Mouse (Mus musculus): ENCODE data around the gene Slc1a2.

Slc1a2 gene

DNA sequence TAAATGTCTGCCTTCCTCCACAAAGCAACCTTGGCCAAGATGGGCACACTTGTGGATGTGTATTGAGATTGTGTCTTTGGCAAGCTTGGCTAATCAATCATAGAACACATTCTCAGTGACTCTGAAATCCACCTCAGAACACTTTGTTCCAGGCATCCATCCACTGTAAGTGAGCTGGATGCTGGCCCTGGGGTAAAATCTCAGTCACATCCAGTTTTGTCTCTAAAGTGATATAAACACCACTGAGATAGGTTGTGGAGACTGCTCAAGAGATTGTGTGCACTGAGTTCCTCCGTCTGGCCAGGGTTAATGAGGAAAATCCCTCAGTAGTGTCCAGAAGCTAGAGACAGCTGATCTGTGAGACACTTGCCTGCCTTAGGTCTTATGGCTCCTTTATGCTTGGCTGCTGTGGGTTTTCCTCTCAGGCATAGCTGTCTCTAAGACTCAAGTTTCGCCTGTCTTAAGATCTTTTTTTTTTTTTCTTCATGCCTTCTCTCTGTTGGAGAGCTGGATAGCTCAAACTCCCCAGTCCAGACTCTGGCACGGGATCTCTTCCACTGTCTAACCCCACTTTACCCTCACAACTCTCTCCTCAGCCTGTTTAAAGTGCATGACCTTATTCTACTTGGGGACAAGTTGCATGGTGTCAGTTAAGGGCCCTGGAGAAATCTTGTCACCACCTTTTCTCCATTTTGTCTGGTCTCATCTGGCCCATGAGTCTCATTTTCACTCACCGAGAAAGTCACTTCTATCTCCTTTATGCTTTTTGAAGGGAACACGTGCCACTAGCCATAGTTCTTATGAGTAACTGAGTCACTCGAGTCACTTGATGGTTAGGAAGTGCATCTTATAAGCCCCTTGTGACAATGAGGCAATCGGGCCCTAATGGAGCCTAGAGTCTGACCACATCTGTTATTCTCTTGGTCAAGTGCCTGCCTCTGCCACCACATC is 54.5 kb downstream of the Slc1a2 start:
- DNase-seq (ENCODE audit: low read depth, low spot score): no peak

DNA sequence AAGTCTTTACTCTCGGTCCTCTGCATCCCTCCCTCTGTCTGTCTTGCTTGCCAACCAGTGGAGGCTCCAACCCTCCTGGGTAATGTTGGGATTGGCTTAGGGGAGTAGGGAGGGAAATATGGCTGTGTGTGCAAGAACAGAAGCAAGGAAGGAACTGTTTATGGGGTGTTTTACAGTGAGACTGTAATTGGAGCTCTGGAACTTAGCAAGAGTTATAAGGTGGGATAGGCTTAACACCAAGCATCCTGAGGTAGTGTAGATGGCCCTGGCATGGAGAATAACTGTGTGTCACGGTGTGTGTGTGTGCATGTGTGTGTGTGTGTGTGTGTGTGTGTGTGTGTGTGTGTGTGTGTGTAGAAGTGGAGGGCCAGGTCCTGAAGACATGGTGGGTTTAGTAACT is 55.9 kb downstream of the Slc1a2 start:
- no peak for DNase-seq (ENCODE audit: low read depth, low spot score)

DNA sequence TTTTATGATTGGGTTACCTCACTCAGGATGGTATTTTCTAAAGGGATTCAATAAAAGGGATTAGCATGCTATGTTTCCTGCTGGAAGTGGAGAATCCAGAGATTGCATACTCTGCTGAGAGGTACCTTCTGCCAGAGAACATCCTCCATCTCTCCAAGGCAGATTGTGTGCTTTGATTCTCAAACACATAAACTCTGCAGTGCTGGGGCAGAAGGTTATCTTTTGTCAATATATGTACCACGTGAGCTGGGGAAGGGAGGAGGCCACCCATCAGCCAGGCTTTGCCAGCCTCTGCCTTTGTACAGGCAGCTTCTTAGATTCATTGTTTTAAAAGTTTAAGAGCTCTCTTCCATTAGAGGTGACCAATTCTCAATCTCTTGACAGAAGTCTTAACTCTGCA is 57.3 kb downstream of the Slc1a2 start:
- no peak for DNase-seq (ENCODE audit: low read depth, low spot score)

DNA sequence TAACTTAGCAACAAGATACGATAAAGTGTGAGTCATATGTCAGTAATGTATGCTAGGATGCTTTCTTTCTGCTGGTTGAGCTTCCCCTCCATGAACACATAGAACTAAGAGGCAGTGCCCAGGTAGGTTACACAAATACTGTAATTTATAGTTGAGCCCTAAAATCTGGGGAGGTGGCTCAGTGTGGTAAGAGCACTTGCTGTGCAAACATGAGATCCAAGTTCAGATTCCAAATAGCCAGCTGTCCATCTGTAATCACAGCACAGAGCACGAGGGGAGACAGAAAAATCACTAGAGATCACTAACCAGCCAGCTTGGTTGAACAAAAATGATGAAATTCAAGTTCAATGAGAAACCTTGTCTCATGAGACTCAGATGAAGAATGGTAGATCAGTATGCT is 63.4 kb downstream of the Slc1a2 start:
- DNase-seq (ENCODE audit: low read depth, low spot score): no peak

DNA sequence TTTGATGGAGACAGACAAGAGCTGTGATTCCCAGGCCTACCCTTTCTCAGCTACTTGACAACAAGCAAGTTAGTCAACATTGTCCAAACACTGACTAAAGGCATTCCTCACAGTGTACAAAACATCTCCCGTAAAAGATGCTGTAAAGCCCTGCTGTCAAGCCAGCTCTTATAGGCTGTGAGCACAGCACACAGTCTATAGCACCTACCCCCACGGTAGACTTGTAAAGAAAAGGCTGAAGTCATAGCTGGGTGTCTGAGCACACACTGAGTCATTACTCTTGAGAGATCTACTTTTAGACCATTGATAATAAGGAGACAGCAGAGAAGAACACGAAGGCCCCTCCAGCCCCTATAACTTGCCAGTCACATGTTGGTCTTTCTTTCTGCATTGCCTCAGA is 66.6 kb downstream of the Slc1a2 start:
- no peak for DNase-seq (ENCODE audit: low read depth, low spot score)

DNA sequence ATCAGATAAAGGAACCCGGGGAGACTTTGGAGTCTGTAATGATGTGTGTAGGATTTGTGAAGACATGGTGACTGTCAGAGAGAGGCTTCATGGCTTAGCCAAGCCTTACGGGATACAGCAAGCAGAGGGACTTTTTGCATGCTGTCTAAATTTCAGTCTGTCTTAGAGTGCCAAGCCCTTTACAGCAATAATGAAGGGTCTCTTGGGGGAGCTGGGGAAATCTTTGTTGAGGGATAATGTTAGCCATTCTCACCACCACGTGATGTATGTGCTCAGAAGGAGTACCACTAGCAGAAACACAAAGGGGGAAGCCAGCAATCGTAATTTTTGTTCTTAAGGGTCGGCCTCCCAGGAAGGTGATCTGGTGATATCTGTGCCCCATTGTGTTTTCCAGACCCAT is 71.9 kb downstream of the Slc1a2 start:
- DNase-seq (ENCODE audit: low read depth, low spot score): no peak

DNA sequence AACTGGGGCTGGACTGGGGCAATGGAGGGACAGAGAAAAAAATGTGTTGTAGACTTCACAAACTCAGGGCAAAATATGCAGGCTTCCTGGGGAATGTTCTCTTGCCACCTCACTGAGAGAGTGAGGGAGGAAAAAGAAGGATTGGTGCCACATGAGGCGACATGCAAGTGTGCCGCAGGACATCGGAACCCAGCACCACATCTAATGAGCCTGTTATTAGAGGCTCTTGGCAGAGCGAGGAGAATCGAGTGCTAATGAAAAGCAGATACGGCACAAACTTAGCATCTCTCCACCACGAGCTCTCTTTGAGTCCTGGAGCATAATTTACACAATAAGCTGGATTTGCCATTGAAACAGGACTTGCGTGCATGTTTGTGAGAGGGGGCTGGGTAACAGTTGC is 72.3 kb downstream of the Slc1a2 start:
- DNase-seq (ENCODE audit: low read depth, low spot score): no peak

DNA sequence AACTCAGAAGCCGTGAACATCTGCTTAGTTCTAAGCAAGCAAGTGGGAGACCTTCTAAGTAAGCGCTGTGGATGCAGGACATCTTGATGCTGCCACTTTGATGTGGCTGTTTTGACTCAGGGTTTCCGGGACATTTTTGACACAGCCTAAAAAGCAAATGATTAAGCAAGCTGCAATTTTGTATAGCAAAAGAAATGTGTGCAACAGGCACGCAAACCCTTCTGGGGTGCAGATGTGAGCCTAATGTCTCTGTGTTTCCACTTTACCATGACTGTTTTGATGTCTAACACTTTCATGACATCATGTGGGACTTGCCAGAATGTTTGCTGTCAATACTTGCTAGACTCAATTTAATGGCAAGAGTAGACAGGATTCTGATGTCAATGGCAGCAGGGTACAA is 74.7 kb downstream of the Slc1a2 start:
- no peak for DNase-seq (ENCODE audit: low read depth, low spot score)

DNA sequence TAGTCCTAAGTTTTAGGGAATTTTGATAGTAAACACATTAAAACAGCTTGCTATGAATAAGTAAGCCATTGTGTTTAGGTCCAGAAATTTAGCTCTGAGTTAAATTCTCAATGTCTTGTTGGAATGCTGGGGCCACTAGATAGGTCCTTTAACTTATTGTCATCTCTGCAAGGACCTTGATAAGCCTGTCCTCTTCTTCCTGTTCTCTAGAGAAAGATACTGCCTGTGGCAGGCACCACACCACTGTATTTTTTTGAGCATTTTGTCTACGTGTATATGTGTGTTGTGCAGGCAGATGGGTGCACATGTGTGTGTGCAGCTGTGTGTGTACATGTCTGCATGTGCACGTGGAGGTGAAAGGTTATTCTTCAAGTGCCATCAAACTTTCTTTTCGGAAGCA is 75.6 kb downstream of the Slc1a2 start:
- no peak for DNase-seq (ENCODE audit: low read depth, low spot score)

DNA sequence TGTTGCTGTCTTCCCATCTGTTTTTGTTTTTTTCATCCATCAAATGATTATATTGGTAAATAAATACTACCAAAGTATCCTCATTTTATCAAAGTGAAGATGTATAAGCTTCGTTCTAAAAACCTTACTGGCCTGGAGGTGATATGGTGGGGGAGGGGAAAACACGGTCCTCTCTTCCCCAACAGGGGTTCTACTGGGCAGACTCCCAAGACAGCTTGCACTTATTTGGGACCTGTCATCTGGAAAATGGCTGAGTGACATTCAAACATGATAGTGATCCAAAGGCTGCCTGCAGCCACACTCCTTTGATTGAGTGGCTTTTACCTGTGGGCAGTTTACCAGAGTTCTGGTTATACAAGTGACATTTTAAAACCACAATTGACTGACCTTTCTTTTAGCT is 76.6 kb downstream of the Slc1a2 start:
- no peak for DNase-seq (ENCODE audit: low read depth, low spot score)

DNA sequence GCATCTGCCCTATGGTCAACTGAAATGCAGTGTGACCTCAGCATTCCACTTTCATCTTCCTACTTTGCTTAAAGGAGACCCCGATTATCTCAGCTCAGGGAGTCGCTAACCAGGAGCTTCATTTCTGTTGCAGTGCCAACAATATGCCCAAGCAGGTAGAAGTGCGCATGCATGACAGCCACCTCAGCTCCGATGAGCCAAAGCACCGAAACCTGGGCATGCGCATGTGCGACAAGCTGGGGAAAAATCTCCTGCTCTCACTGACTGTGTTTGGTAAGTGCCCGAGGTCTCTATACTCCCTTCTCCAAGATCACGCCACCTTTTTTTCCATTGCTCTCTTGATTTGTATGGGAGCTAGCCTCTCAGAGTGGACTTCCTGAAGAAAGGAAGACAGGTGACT is 77.4 kb downstream of the Slc1a2 start:
- DNase-seq (ENCODE audit: low read depth, low spot score): no peak

DNA sequence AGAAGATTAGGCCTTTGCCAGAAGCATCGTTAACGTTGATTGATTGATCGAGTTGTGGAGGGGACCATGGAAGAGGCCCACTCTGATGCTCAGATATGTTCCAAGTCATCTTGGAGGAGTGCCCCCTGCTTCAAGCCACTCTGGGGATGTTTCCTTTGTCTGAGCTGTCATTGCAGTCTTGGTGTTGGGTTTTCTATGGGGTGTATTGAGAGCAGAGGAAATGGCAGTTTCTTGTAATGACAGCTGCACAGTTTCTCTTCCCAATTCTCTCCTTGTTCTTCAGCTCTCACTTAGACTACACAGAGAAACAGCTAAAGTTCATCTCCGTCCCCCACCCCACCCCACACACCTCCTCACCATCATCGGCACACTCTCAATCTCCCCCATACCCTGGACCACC is 78.0 kb downstream of the Slc1a2 start:
- DNase-seq (ENCODE audit: low read depth, low spot score): no peak

DNA sequence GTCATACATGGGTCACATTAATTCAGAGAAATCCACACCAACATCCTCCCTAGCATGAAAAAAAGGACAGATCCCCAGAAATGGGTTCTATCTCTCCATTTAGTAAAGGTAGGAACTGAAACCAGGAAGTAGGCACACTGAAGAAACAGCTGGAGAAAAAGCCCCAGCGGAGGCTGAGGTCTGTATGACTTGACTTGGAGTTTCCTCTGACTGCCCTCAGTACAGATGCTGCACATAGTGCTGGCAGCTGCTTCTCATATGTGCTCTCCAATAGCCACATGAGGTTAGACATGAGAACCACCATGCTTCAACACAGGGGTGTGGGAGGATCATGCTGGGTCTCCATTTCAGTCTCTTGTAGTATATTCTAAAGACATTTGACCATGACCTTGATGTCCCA is 80.4 kb downstream of the Slc1a2 start:
- DNase-seq (ENCODE audit: low read depth, low spot score): no peak

DNA sequence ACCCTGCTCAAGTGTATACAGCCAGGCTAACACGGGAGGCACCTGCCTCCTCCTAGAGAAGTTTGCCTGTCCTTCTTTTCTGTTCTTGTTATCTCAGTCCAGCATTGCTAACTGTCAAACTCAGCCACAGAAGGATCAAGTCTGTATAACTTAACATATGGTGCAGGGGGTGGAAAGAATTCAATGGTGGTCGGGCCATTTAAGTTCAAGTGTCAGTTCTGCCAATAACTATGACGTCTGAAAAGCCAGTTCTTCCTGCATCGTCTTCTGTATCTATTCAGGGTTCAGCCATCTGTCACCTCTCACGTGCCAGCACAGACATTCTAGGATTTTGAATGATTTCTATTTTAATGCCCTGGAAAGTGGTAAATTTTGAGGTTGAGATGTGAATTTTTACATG is 84.2 kb downstream of the Slc1a2 start:
- DNase-seq (ENCODE audit: low read depth, low spot score): no peak

DNA sequence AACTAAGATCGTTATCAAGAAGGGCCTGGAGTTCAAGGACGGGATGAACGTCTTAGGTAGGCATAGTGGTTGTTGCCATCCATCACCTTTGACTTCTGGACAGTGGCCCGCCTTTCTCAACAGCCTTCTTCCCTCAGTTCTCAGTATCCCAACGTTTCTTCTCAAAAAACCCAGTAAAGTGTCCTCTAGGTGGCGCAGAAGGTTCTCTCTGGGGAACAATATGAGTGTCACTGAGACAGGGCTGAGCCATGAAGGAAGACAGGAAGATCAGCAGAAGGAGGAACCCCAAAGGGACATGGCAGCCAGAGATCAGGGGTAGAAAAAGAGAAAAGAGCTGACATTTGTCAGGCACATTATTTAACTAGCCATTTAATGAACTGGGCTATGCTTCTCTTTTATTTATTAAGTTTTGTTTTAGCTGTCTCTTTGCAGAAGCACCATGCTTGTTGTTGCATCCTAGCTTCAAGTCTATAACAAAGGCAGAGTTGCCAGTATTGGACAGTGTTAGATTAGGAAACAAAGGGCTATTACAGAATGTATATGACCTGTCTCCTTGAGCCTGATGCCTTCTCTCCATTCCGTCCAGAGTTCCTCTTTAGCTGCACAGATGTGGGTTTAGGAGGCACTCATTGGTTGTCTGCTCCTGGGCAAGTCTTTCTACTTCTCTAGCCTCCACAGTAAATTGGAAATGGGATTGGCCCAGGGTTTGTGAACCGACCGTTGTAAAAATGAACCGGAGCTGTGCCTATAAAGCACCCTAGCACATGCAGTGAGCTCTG is 85.6 kb downstream of the Slc1a2 start:
- DNase-seq (ENCODE audit: low read depth, low spot score): peak; percentile 24

DNA sequence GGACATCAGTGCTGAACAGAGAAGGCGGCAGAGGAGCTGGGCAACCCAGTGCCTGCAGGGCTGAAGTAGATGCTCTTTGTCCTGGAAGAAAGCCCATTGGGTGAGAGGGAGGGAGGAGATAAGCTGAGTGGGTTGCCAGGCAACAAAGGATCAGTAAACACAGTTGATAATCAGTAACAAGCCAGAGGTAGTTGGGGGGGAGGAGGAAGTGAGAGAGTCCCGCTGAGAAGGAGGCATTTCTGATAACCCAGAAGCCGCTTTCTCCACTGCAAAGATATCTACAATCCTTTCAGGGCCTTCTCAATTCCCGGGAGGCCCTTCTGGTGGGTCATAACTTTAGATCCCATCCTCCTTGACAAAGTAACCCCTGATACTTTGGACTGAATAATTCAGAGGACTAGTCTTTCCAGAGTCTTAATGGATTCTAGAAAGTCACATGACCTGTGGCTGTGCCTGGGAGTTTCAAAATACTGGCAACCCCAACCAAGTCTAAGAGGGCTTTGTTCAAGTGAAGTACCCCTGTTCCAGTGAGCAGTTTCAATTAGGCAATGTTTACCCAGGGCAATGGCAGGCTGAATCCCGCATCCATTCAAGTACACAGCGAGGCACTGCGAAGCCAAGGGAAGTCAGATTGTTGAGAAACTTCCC is 86.9 kb downstream of the Slc1a2 start:
- DNase-seq (ENCODE audit: low read depth, low spot score): peak; percentile 85

DNA sequence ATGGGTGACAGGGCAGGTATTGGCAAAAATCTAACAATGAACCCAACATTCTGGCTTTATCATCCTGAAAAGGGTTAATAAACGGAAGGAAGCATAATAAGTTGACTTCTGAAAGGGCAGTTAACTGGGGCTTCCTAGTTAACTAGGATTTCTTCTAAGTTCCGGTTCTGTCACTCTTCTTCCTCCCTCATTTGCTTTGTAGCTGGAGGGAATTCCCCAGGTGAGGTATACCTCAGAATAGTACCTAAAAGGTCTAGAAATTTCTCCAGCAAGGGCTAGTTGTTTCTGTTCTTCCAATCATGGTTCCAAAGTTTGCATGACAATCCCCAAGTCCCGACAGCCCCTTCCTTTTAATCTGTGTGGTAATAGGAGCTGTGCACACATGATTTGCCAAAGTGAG is 89.3 kb downstream of the Slc1a2 start:
- DNase-seq (ENCODE audit: low read depth, low spot score): no peak

DNA sequence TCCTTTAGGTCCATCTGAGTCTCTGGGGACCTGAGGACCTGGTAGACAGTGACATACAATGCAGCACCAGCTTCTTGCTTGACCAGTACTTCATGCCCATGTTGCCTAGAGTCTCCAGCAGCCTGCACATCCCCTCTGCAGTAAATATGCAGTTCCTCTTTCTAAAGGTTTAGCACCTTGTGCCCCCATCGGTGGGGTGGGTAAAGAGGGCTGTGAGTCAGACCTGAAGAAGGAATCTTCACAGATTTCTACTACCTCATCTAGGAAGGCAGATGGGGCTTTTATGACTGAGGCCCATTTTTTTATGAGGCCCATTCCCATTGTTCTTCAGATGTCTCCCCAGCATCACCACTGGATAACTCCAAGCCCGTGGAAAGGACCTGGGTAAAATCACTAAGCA is 91.5 kb downstream of the Slc1a2 start:
- no peak for DNase-seq (ENCODE audit: low read depth, low spot score)

DNA sequence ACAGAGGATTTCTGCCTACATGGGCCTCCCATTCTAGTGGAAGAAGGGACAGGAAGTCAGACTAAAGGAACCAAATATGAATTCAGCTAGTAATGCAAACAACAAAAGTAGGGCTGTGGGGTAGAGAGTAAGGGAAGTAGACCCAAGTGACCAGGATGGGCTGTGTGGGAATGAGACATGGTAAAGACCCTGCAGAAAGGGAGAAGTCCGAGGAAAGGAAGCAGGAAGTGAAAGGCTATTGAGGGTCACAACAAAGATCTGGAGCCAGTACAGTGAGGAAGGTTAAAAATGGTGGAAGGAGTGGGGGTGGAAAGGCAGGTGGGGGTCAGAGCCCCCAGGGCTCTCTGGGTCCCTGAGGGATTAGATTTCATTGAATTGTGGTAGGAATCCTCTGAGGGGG is 93.4 kb downstream of the Slc1a2 start:
- no peak for DNase-seq (ENCODE audit: low read depth, low spot score)

DNA sequence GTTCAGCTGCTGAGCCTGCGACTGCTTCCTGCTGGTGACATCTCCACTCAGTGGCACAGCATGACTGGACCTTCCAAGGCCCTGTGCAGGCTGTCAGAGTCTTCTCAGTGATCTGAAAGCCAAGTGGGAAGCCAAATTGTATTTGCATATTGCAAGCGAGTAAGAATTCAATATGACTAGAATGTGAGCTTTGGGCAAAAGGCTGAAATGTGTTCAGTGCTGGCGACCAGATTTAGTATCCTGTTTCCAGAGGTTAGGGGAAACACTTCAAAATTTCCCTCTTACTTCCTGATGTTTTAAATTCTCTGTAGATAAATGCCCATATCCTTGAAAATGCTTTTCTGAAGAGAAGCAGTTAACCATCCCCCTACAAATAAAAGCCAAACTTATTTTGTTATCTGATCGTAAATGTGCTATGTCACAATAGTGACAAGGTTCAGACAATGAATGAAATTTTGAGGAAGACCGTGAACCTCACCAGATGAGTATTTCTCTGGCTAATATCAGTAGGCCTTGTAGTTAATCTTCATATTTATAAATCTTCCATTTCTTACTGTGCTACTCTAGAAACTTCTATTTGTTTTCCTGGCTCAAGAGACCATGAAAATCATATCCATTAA is 98.9 kb downstream of the Slc1a2 start:
- DNase-seq (ENCODE audit: low read depth, low spot score): no peak

DNA sequence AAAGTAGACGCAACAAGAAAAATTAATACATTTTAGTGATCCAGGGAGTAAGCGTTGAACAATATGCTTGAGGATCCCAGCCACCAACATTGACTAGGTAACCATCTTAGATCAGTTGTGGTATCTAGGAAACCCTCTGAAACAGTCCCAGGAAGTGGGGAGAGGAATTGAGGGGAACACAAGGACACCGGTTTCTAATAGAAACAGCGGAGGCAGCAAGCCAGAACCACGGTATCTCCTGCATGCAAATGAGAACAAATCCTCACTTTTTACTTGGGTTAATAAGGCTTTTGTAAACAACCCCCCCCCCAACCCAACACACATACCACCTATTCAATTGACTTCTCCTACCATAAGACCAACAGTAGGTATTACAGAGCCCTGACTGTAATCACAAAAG is 101.0 kb downstream of the Slc1a2 start:
- DNase-seq (ENCODE audit: low read depth, low spot score): no peak
